Mouse (Mus musculus): Measurements from ENCODE around the gene Gm44511.
"Not testable (repeated sequence)": the region's sequence is repeated elsewhere in the genome, so short reads cannot be mapped to it uniquely, and the experiment has no call there.

Gene Gm44511

GRCm38 (mm10) chr6:128760016-128760415 lies 66.1 kb downstream of the Gm44511 start:
- DNase-seq, result peak; percentile 96

GRCm38 (mm10) chr6:128759221-128759950 lies 66.7 kb downstream of the Gm44511 start:
- DNase-seq, result peak; percentile 56

GRCm38 (mm10) chr6:128755402-128755763 lies 70.7 kb downstream of the Gm44511 start:
- not testable (repeated sequence) for DNase-seq

GRCm38 (mm10) chr6:128754748-128755401 lies 71.2 kb downstream of the Gm44511 start:
- DNase-seq, result not testable (repeated sequence)

- peak; percentile 54 for DNase-seq
Measured at GRCm38 (mm10) chr6:128754265-128754664, 71.8 kb downstream of the Gm44511 start.

- peak; percentile 92 for DNase-seq
Measured at GRCm38 (mm10) chr6:128753610-128754224, 72.4 kb downstream of the Gm44511 start.

- DNase-seq, result not testable (repeated sequence)
Measured at GRCm38 (mm10) chr6:128747006-128747405, 79.1 kb downstream of the Gm44511 start.

- DNase-seq, result no peak
Measured at GRCm38 (mm10) chr6:128737445-128737844, 88.7 kb downstream of the Gm44511 start.

GRCm38 (mm10) chr6:128736100-128736499 lies 90.0 kb downstream of the Gm44511 start:
- no peak for DNase-seq

GRCm38 (mm10) chr6:128734896-128735295 lies 91.2 kb downstream of the Gm44511 start:
- DNase-seq, result no peak

GRCm38 (mm10) chr6:128733908-128734679 lies 92.0 kb downstream of the Gm44511 start:
- DNase-seq, result no peak

GRCm38 (mm10) chr6:128732032-128732431 lies 94.1 kb downstream of the Gm44511 start:
- DNase-seq, result no peak
